8 mouse cellular contexts compared by ENCODE assay signal in genomic region chr19:41597170-41597894, GRCm38 (mm10). TPM values are rescaled to one million over a fixed set of nuclear protein-coding genes. Genes with fewer than 3 reads are reported as not detected.
DNase-seq lines count a peak whose midpoint lies in the region; ATAC-seq lines count a peak whose summit lies in the region.

No protein-coding gene starts in this region.

- peak; percentile 32 for DNase-seq in gastrocnemius, adult 18-20 months (ENCODE audit: low spot score)
- DNase-seq in gastrocnemius, postnatal 25 days = no peak
- peak; percentile 16 for DNase-seq in heart, adult 8-10 months (ENCODE audit: low spot score)
- peak; percentile 90 for DNase-seq in lung, postnatal 36 days
- no peak for DNase-seq in right cerebral cortex, postnatal 14 days
- DNase-seq in kidney, adult 9 months = no peak

- ATAC-seq in CD4-positive, CD25-positive, alpha-beta regulatory T cell, adult 4 months = peak; percentile 32
- no peak for ATAC-seq in activated CD4-positive, CD25-positive, alpha-beta regulatory T cell, adult 4 months

RNA-seq across cellular contexts. Expression of gene Gm340, which starts 15.2 kb away (rescaled TPM):
- 1 to 10 TPM; 4.3 to 5.6 TPM for total RNA-seq in gastrocnemius, adult 18-20 months (2021)
- total RNA-seq in gastrocnemius, postnatal 25 days (2021) = 1 to 10 TPM; 4.4 to 5.0 TPM
- 1 to 10 TPM; 4.0 to 6.4 TPM for polyA plus RNA-seq in CD4-positive, CD25-positive, alpha-beta regulatory T cell, adult 4 months (2017; shearing (Covaris generic))
- 10 to 100 TPM in 1 of 4 experiments, 1 to 10 TPM in 3; 8.0 to 11.6 (median 9.3) TPM for total RNA-seq in heart, adult 8-10 months (2022)
- polyA plus RNA-seq in activated CD4-positive, CD25-positive, alpha-beta regulatory T cell, adult 4 months (2017; shearing (Covaris generic)) = 1 to 10 TPM; 2.4 to 5.6 TPM

Comparison
In these comparisons a context has a peak if more than half of its experiments do, and no peak if none do; other contexts are left out.
1. DNase-seq: peak in gastrocnemius, adult 18-20 months (single experiment), heart, adult 8-10 months (single experiment) and lung, postnatal 36 days (single experiment); none in gastrocnemius, postnatal 25 days (single experiment), right cerebral cortex, postnatal 14 days (single experiment) and kidney, adult 9 months (single experiment).